In the genomic region with DNA sequence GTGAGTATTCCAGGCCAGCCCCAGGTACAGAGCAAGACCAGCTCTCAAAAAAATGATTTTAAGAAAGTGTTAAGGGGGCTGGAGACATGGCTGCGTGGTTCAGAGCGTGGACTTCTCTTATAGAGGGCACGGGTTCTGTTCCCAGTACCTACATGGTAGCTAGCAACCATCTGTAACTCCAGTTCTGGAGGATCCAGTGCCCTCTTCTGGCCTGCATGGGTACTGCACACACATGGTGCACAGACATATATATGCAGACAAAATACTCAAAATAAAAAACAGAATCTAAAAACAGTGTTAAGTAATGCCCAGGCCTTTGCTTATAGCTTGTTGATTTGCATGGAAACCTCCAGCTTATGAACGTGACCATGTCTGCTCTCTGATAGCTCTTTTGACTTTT, we compare ENCODE assay signal across 21 mouse cellular contexts. TPM values are rescaled to one million over a fixed set of nuclear protein-coding genes. Genes with fewer than 3 reads are reported as not detected.
A peak's percentile ranks its signal among the peaks of the same experiment; 100 is the strongest.
DNase-seq lines count a peak whose midpoint lies in the region; ATAC-seq and TF ChIP-seq lines count a peak whose summit lies in the region.
"Had no signal": no experiment of that assay in that cellular context is flagged by ENCODE, and none has a peak within 500 bp of the region (broad histone marks: within the 10 kb centered on the region; RNA-seq: fewer than 3 reads in every experiment).

No protein-coding gene starts in this region.

- H3K4me1 ChIP-seq in heart, adult 2 months (ENCODE audit: control insufficient read depth, insufficient read depth, low read length): no peaks in the 10 kb centered on the region; the same call in 1 of the 2 replicates
- H3K4me1 ChIP-seq in lung, postnatal 0 days (ENCODE audit: insufficient read depth, low read depth, low read length): no peaks in the 10 kb centered on the region
- H3K4me1 ChIP-seq: hindbrain, embryonic 10.5 days; neural tube, embryonic 15.5 days had no signal

- no peak for TF ChIP-seq POLR2A in heart, adult 2 months (IDR thresholded peaks at IDR 0.05; ENCODE audit: insufficient read depth, low read depth, low read length)

- H3K79me2 ChIP-seq in heart, adult 2 months (replicated peaks; ENCODE audit: control insufficient read depth, insufficient read depth, low read length): no peaks in the 10 kb centered on the region

- H3K27ac ChIP-seq in heart, adult 2 months: no peak overlapping the region
- no peak overlapping the region for H3K27ac ChIP-seq in lung, postnatal 0 days (ENCODE audit: low read length)
- H3K27ac ChIP-seq: hindbrain, embryonic 10.5 days; intestine, embryonic 15.5 days; lung, embryonic 15.5 days; neural tube, embryonic 15.5 days had no signal

- no peak overlapping the region for H3K4me3 ChIP-seq in heart, adult 2 months
- no peak overlapping the region for H3K4me3 ChIP-seq in lung, postnatal 0 days (ENCODE audit: low read depth, low read length)
- H3K4me3 ChIP-seq: hindbrain, embryonic 10.5 days; intestine, embryonic 15.5 days; lung, embryonic 15.5 days; megakaryocyte, embryonic 14.5 days; neural tube, embryonic 15.5 days had no signal

- no peaks in the 10 kb centered on the region for H3K27me3 ChIP-seq in heart, adult 2 months (ENCODE audit: control insufficient read depth, insufficient read depth, low read length)
- no peaks in the 10 kb centered on the region for H3K27me3 ChIP-seq in lung, postnatal 0 days (replicated peaks; ENCODE audit: insufficient read depth, low read length)
- H3K27me3 ChIP-seq: intestine, embryonic 15.5 days; lung, embryonic 15.5 days; megakaryocyte, embryonic 14.5 days; neural tube, embryonic 15.5 days; Patski had no signal

- no peaks in the 10 kb centered on the region for H3K36me3 ChIP-seq in heart, adult 2 months (ENCODE audit: control insufficient read depth, insufficient read depth, low read length)
- H3K36me3 ChIP-seq in lung, postnatal 0 days (ENCODE audit: insufficient read depth, low read length): no peaks in the 10 kb centered on the region
- H3K36me3 ChIP-seq: hindbrain, embryonic 10.5 days; lung, embryonic 15.5 days; neural tube, embryonic 15.5 days had no signal

- peak; percentile 25 for TF ChIP-seq CTCF in heart, adult 2 months (IDR thresholded peaks at IDR 0.05)
- TF ChIP-seq CTCF in lung, postnatal 0 days (IDR thresholded peaks at IDR 0.05): peak; percentile 21

- WGBS in heart, adult 2 months: 95% methylated on average over 4 of the region's 4 CpGs
- 94% methylated on average over 4 of the region's 4 CpGs for WGBS in lung, postnatal 0 days

- ATAC-seq in lung, postnatal 0 days: no peak
- ATAC-seq: intestine, embryonic 15.5 days; Patski had no signal

- no peak for DNase-seq in heart, adult 2 months
- no peak for DNase-seq in heart, postnatal 10 days
- DNase-seq in lung, postnatal 0 days (ENCODE audit: low spot score): no peak
- no peak for DNase-seq in lung, postnatal 4 days
- peak; percentile 37 for DNase-seq in ES-CJ7 (ENCODE audit: low read depth, low spot score)
- peak; percentile 79 for DNase-seq in naive thymus-derived CD4-positive, alpha-beta T cell, adult 2 months (ENCODE audit: low read depth)
- DNase-seq in adrenal gland, adult 8-10 months: no peak
- DNase-seq in lung, adult 18-20 months: no peak
- DNase-seq: adrenal gland, adult 2 months; cerebellum, postnatal 25 days; kidney, postnatal 25 days; retina, postnatal 1 day had no signal

- TF ChIP-seq EP300 in heart, adult 2 months (IDR thresholded peaks at IDR 0.05; ENCODE audit: insufficient read depth, low read depth, low read length): no peak
- no peak for TF ChIP-seq EP300 in lung, postnatal 0 days (IDR thresholded peaks at IDR 0.05)

- no peaks in the 10 kb centered on the region for H3K9me3 ChIP-seq in lung, postnatal 0 days (ENCODE audit: low read length)
- H3K9me3 ChIP-seq: intestine, embryonic 15.5 days; lung, embryonic 15.5 days; megakaryocyte, embryonic 14.5 days; neural tube, embryonic 15.5 days had no signal

- intact Hi-C loops in heart, adult 2 months (cut with DNase I): no loop called here
- intact Hi-C loops in heart, postnatal 10 days (cut with DNase I): no loop called here

- no peak overlapping the region for H3K4me2 ChIP-seq in lung, postnatal 0 days (replicated peaks; ENCODE audit: low read depth, low read length)
- H3K4me2 ChIP-seq: intestine, embryonic 15.5 days; lung, embryonic 15.5 days; neural tube, embryonic 15.5 days had no signal

- H3K9ac ChIP-seq in heart, adult 2 months (ENCODE audit: low read depth, low read length): no peak overlapping the region
- no peak overlapping the region for H3K9ac ChIP-seq in lung, postnatal 0 days (replicated peaks; ENCODE audit: low read depth)
- H3K9ac ChIP-seq: intestine, embryonic 15.5 days; lung, embryonic 15.5 days; neural tube, embryonic 15.5 days had no signal

RNA-seq across cellular contexts. Expression of a gene that starts 24.9 kb away (rescaled TPM):
- total RNA-seq in heart, adult 2 months (2021): under 1 TPM; 0.02 to 0.05 TPM
- not detected in 2 replicates for polyA plus RNA-seq in heart, adult 2 months (2012; rRNA removed)
- under 1 TPM; 0.07 TPM for total RNA-seq in heart, postnatal 10 days (2021)
- polyA plus RNA-seq in lung, postnatal 0 days (2015; fragmentation: Nextera tagmentation; extraction: Ambion mirVana): 0.01 TPM in 2 replicates
- total RNA-seq in adrenal gland, adult 8-10 months (2022): under 1 TPM; 0.03 TPM
- polyA plus RNA-seq: adrenal gland, adult 2 months; embryonic facial prominence, embryonic 11.5 days; hindbrain, embryonic 10.5 days; intestine, embryonic 15.5 days; limb, embryonic 11.5 days; lung, embryonic 15.5 days; small intestine, adult 2 months had no signal

RNA-seq across cellular contexts. Expression of a gene that starts 52.8 kb away (rescaled TPM):
- 1 to 10 TPM; 2.3 to 8.1 TPM for total RNA-seq in heart, adult 2 months (2021)
- polyA plus RNA-seq in heart, adult 2 months (2012; rRNA removed): 2.7 and 3.6 TPM in 2 replicates
- total RNA-seq in heart, postnatal 10 days (2021): 1 to 10 TPM; 5.8 to 7.3 TPM
- 6.9 and 7.1 TPM in 2 replicates for polyA plus RNA-seq in lung, postnatal 0 days (2015; fragmentation: Nextera tagmentation; extraction: Ambion mirVana)
- total RNA-seq in adrenal gland, adult 8-10 months (2022): 10 to 100 TPM in 1 of 4 experiments, 1 to 10 TPM in 3; 6.2 to 11.5 (median 7.9) TPM

Comparison
In these comparisons a context has a peak if more than half of its experiments do, and no peak if none do; other contexts are left out.
1. DNase-seq: peak in ES-CJ7 (single experiment) and naive thymus-derived CD4-positive, alpha-beta T cell, adult 2 months (single experiment); none in heart, adult 2 months (0 of 2), heart, postnatal 10 days (0 of 2), lung, postnatal 0 days (single experiment), lung, postnatal 4 days (0 of 2), adrenal gland, adult 8-10 months (single experiment) and lung, adult 18-20 months (0 of 2).